Mouse (Mus musculus): ENCODE measurements at regions not wholly inside any gene's neighbourhood (a gene's known extent, or its start where the extent isn't known, plus 50 kb on each side); places are given as distances from the start of the nearest gene placed in this dataset.

DNA sequence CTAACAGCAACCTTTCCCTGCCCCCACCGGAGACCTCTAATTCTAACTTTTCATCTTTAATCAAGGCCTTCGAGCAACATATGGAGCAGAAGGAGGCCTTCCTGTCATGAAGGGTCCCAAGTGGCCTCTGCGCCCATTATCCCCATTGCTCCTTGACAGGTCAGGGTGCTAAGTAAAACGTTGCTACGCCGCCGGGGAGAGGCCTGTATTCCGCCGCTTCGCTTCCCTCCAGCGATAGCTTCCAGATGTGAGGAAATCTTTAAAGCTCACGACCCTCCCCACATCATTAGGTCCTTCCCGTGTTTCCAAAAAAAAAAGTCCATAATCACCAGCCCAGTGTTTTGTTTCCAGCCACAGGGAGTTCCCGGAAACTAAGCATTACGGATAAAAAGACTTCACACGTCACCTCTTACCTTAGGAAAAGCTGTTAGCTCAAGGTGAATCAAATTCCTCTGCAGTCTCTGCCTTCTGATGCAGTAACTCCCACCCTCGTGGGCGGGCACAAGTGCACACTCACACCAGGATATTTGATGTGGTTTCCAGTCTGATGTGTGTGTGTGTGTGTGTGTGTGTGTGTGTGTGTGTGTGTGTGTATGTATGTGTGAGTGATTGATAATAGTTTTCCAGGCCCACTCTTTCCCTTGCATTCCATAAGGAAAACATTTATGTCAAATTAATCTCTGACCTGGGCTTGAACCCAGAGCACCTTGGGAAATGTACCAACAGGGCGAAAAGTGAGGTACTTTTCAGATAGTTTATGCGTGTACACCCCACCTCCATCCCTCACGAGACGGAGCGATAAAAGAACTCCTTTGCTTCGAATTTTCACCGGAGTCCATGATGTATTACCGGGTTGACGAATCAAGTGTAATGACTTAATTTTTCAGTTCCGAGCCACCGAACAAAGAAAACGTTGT is 107.5 kb downstream of the Gm45692 start:
- no peak for DNase-seq

DNA sequence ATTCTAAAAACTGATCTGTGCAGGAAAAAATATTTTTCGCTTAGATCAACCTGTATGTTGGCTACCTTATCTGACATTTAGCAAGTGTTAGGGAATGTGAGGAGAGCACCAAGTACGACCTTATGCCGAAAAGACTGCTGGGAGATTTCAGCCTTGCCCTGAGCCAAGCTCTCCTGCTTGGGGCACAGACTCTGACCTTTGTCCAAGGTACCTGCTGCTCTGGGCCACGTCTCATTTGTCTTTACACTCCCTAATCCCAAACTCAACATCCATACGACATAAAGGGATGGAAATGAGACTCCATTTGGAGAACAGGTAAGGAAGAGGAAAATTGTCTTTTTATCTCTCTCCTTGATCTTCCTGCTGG is 108.2 kb downstream of the Gm45692 start:
- no peak for DNase-seq

DNA sequence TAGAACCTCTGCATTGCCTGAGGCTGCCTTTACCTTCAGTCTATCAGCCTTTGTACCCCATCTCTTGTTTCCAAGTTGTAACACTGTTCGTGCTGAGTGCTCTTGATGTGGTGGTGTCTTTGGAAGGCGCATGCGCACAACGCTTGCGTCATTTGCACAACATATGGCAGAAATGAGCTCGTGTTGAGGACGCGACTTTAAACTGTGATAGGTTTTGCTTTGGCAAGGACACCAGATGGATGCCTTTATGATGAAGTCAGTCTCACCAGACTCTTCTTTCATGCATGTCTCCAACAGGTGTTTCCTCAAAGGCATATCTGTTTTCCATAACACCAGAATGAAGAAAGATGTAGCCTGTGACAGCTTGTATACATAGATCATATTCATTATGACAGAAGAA is 110.2 kb downstream of the Gm45692 start:
- no peak for DNase-seq

DNA sequence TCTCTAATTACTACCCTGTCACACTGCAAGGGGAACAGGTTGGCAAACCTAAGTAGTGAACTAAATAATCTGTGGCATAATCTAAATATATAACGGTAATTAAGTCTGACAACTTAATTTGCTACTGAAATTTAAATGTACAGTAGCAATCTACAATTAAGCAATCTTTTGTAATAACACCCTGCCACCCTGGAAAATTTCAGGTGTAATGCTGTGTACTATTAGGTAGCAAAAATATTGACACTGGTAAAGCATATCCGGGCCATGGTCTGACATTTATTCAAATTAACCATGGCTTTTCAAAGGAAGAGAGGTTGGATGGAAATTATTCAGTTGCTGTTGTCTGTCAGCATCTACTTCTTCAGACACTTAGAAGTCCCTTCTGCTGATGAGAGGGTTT is 119.7 kb downstream of the Gm45692 start:
- no peak for DNase-seq

DNA sequence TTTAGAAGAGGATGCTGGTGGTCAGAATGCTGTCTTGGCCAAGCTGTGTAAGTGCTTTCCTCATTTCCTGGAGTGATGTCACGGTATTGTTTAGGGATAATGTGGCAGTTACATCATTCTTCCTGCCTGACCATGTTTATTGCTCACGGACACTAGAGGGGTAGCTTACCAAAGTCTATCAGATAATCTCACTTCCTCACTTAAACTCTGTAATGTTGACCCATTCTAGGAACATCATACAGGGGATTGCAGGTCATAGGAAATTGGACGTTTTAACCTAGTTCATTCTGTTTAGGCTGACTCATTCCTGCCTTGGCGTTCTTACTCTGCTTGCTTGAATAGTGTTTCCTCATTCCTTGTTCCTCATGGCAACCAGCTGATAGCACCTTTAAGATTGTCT is 120.3 kb downstream of the Gm45692 start:
- DNase-seq: no peak

DNA sequence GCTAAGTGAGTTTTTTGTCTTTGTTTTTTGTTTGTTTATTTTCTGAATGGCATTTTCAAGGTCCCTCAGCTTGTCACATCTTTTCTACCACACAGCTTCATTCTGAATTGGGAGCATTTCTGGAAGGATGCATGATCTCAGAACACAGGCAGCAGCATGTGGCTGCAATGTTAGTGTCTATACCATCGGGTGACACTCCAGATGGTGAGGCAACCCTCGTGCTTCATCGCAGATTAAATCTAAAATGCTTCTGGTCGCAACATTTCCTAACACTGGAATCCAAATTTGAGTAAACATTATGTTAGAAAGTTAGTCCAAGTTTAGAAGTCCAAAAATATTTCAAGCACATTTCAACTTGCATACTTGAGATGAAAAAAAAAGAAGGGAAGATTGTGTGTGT is 124.4 kb downstream of the Gm45692 start:
- DNase-seq: no peak

DNA sequence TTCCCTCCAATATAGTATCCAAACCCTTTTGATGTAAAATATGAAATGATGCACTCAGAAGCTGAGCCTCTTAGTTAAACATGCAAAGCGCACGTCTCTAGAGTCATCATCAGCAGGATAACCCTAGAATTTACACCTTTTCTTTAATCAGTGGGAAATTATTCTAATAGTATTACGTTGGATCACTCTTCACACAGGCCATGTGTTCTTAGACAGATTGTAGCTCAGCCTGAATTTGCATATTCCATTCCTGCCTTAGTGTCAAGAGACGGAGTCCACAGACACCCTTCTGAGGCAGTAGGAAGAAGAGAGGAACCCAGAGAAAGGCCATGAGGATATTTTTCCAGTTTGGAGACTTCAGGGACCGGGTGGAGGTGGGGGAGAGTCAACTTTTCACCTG is 125.0 kb downstream of the Gm45692 start:
- DNase-seq: no peak

DNA sequence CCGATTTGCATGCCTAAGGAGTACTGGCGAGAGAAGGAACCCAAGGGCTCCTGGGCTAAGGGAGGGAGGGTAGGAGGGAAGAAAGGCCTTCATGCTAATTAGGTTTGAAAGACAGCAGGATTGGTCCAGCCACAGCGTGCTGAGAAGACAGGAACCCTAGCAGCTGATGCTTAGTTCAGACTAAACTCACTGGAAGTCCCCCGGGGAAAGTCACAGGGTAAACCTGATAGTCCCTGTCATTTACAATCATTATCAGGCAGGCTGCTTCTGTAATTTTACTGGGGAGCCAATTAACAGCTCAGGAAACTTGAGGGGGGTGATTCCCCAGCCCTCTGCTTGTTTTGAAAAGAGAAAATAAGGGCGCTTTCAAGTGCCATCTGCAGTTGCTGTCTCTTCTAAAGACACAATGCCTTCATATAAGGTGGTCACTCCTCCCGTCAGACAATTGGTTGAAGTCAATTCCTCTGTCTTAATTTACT is 135.9 kb downstream of the Gm45692 start:
- no peak for DNase-seq

DNA sequence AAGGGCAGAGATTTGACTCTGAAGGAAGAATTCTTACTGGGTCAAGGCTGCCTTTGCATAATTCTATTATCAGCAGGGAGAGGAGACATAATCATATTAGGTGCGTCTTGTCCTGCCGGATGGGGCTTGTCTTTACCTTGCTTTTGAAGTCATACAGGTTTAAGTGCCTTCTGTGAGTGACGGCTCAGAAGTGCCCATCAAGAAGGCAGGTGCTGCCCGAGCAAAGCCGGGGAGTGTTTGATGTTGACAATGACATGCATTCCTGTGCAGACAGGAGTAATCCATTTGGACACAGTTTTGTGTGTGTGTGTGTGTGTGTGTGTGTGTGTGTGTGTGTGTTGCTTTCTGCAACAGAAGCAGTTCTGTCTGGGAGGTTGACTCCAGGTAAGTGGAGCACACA is 141.0 kb downstream of the Gm45692 start:
- DNase-seq: no peak

DNA sequence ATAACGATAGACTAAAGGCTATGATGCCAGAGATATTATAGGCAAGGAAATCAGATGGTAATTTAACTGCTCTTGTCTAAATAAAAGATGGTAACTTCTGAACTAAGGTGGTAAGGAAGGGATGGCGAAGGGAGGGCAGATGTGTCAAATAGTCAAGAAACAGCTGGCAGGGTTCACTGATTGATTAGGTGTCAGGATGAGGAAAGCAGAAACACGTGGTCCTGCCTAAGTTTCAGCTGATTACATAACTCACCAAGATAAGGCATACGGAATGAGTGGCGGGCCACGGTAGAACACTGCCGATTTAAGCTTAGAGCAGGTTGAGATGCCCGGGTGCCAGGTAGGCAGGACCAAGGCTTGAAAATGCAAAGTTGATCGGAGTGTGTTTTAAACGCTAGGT is 143.2 kb downstream of the Gm45692 start:
- no peak for DNase-seq

DNA sequence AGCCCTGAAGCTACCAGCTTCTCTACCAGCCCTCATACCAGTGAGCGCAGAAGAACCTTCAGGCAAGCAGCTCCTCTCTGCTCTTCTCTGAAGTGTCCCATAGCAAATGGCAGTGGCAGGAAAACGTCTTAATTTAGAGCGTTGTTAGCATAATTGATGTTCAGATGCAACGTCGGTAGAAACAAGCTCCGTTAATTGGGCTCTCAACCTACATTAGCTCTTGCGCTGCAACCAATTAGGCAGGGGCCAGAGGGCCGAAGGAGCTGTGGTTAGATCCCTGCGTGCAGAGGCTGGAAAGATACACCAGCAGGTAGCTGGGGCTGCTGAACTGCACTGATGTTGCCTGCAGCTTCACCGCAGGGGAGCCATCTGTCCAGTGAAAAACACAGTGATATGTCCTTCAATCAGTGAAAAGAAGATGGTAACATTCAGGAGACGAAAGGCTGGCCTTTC is 145.6 kb downstream of the Gm45692 start:
- DNase-seq: no peak

DNA sequence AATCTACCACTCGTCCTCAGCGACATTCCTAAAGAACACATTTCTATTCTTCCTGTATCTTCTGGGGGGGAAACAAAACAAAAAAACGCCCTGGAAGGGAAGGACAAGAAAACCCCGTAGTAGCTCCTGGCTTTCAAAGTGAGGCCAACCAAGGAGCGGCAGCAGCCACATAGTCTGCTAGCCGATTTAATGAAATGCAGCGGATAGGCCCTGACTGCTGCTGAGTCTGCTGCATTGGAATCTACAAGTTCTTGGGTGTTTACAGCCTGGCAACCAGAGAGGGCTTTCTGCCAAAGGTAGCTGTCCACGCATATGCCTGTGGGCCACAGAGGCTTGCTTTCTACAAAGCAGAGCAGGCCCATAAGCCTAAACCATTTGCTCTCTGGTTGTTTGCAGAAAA is 146.0 kb downstream of the Gm45692 start:
- no peak for DNase-seq

DNA sequence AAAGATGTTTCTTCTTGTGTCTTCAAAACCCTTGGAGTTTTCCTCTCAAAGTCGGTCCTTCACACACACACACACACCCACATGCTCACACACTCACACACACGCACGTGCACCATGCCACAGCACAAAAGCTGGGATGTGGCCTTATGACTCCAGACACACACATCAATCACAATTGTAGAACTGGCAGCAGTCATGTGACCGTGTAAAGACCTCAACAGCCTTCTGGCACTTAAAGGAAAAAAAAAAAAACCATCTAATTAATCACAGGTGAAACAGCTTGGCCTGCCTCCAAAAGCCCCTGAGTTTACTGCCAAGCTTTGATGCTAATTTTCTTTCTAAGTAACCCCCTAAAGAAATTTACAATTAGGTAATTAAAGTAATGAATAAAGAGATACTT is 147.1 kb downstream of the Gm45692 start:
- DNase-seq: no peak

DNA sequence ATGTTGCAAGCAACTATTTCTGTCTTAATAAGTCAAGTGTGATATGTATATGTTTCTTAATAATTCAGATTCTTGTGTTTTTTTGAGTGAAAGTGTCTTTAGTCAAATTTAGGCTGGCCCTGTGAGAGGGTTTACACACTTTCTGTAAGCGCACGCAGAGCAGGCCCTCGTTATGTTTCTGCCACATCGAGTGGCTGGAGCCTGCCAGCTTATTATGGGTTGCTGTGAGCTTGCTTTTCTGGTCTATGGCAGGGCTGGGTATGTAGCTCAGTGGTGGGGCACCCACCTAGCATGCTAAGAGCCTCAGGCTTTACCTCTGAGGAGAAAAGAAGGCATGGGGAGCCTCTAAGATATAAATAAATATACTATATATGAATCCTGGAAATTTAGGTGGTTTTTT is 148.2 kb downstream of the Gm45692 start:
- DNase-seq: no peak

DNA sequence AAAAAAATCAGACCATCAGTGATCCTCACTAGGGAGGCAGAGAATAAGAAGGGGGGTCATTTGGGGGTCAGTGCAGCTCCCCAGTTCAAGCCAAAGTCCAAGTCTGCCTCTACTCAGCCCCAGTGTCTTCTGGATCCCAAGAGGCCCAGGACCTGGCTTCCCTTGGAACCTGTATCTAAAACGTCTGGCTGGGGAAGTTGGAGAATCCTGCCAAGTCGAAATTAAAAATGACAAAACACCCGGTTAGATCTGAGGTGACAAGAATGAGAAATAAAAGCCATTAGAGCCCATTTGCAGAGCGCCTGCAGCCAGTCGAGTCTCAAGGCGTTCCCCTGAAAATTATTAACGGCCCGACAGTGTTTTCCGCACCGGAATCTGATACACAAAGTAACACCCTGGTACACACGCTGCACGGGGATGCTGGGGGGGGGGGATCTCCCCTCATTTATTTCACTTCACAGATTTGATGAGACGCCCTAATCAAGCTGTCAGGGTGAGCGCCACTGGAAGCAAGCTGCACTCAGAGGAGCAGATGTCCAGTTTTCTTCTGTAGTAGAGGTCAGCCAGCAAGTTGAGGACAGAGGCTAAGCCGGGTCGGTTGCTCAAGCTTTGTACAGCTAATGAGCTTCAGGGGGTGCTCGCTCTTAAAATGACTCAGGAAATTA is 149.5 kb downstream of the Gm45692 start:
- DNase-seq: no peak

DNA sequence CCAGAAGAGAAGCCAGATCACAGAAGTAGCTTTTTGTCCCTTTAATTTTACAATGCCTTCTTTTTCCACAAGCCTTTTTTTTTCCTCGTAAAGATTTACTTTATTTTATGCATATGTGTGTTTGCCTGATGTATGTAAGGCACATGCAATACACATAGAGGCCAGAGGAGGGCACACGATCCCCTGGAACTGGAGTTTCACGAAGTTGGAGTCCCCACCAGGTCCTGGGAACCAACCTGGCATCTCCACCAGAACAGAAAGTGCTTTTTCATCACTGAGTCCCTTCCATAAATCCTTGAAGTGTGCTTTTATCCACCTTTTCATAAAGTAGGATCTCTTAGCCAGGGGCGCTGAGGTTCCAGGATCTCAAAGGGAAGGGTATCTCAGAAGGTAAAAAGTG is 152.8 kb downstream of the Gm45692 start:
- DNase-seq: no peak

DNA sequence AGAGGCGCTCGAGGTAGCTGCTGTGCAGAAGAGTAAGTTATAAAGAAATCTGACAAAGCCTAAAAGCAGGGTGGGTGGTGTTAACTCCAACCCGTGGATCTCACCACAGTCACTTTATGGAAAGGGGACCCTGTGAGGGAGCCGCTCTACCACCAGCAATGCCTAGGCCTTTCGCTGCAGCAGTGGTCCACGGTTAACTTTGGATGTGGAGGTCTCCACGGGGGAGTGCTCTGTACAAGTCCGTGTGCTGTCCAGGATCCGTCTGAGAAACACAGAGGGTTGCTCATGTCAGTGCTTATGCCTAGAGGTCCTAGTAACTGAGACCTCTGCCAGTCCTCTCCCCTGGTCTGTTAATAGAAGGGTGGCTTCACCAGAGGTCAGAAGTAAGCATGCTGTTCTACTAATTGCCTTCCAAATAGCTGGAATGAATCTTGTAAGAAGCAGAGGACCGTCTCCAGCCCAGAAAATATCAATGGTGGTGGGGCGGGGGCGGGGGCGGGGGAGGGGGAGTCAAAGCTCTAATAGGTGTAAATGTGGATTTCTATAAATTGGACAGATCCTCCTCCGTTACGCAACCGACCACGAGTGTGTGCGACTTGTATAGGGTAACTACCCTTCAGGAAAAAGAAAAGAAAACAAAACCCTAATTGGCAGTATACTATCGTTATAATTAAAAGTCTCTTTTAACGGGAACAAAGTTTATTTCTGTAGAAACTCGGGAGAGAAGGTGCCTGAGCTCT is 153.5 kb downstream of the Gm45692 start:
- DNase-seq: no peak

DNA sequence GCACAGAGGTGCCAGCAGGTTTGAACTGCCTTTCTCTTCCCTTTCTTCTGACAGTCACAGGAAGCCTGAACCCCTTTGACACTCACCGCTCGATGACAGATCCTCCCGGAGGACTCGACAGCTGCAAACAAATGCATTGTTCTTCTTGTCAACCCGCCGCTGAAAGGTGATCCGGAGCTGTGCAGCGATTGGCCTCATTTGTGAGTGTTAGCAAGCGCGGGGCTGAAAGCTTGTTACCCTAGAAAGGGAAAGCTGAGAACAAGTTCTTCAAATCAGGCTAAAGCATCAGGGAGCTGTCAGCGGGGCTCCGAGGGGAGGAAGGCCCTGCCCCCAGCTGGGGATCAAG is 154.1 kb downstream of the Gm45692 start:
- DNase-seq: no peak

DNA sequence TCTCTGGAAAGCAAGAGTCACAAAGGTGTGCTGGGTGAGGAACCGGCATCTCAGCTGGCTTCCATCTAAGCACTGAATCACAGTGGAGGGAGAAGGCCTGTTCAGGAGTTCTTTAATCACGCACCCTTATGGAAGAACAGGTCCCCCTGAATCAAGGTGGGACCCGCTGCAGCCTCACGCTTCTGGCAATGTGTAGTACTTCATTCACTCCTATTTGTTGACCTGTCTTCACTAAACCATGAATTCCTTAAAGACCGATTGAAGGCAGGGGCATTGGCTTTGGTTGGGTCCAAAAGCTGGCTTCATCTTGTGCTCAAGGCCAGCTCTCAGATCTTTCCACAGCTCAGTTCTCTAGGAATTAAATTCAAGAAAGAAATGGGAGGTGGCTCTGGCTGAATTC is 154.5 kb downstream of the Gm45692 start:
- DNase-seq: no peak

DNA sequence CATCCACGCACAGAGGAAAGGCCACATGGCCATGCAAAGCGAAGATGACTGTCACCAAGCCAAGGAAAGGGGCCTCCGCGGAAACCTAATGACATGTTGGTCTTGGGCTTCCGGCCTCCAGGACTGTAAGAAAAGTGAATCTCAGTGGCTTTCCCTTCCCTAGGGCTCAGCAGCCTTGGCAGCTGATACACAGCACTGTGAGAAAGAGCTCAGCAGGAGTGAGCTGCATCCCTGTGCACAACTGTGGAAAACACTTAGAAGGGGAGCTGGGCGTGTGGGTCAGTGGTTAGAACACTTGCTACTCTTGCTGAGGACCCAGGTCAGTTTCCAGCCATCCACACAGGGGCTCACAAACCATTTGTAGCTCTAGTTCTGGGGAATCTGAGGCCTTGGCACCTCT is 155.1 kb downstream of the Gm45692 start:
- DNase-seq: no peak

DNA sequence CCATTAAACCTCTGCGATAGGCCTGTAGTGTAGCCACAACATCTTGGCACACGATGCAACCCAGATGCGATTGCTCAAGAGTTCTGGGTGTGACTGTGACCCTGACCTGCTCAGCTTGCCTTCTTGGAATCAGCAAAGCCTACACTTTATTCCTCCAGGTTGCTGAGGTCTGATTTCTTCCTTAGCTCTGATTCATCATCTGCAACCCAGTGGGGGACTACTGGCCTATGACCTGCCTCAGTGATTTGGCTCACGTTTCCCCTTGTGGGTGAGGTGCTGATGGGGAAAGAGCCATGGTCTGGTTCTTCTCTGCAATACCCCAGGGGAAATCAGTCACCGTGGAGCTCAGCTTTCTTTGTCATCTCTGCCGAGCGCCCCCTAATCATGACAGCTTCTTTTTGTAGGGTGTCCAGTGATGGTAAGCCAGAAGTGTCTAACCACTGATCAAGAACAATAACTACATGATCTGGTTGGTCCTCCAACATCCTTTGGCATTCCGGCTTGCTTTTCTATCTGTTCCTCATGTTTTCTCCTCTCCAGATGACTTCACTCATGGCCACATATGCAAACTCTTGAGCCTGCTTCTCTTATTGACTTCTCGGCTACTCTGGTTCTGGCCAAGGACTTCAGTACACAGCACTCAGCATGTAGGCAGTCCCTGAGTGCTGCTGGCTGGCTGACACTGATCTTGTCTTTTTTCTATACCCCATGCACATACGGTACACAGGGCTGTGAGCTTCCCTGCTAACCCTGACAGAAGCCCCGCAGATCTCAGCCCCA is 163.0 kb downstream of the Gm45692 start:
- no peak for DNase-seq

DNA sequence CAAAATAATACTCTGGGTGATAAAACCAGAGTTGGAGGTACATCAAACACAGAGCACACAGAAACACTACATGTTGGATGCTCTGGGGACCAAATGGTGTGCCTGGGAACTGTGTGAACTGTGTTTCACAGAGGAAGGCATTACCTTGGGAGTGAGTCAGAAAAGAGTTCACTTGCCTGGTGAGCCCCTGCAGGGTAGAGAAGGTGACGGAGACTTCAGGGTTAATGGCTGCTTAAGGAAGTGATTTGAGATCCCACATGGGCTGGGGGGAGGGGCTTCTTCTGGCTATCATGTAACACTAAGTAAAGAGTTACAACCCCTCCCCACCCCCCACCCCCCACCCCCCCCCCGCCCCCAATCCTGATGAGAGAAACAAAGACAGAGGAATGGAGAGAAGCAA is 164.6 kb downstream of the Gm45692 start:
- no peak for DNase-seq

DNA sequence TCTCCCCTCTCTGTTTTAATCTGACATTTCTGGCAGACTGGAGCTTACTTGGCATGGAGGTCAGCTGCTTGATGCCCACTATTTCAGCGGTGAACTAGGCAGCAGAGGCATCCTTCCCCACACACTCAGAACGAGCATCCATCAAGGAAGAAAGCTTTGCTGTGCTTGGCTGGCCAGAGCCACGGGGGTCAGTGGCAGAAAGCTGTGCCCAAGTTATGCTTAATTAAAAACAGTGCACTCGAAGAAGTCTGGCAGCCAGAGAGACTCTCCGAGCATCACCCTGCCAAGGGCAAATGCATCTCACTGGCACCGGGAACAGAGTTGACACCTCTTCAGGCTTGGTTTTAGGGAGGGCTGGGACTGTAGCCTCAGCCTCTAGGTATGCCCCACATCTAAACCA is 168.3 kb downstream of the Gm45692 start:
- DNase-seq: no peak

All from thymus, postnatal 14 days (tissue).